Mouse (Mus musculus): Measurements from ENCODE around the gene Smg7. TPM values are rescaled to one million over a fixed set of nuclear protein-coding genes. Genes with fewer than 3 reads are reported as not detected.

The Smg7 gene
- polyA plus RNA-seq (2012; rRNA removed) = 40.7 and 43.1 TPM in 2 replicates

GRCm38 (mm10) chr1:152901765-152902664 is at the start of gene Smg7:
Gene Smg7 (minus strand): TSS chr1:152902646.

GRCm38 (mm10) chr1:152799897-152800296 is 102.5 kb downstream of the Smg7 start, which contains the start of gene Ncf2:
Gene Ncf2 (plus strand): TSS chr1:152800194.

Other genes with a start within 250 kb of the Smg7 start
- not detected in 2 replicates for gene Apobec4, start 152.1 kb downstream of the Smg7 start, polyA plus RNA-seq (2012; rRNA removed)
- 12.6 and 14.9 TPM in 2 replicates for gene Rgl1, start 136.3 kb downstream of the Smg7 start, polyA plus RNA-seq (2012; rRNA removed)
- gene Arpc5, start 136.1 kb downstream of the Smg7 start, polyA plus RNA-seq (2012; rRNA removed) = 158 and 168 TPM in 2 replicates
- 2.4 and 2.8 TPM in 2 replicates for gene Ncf2, start 102.5 kb downstream of the Smg7 start, polyA plus RNA-seq (2012; rRNA removed)
- gene Nmnat2, start 52.3 kb upstream of the Smg7 start, polyA plus RNA-seq (2012; rRNA removed) = 48.7 TPM in 2 replicates

Measured in central nervous system, embryonic 14 days (tissue).